Mouse (Mus musculus) embryonic facial prominence, embryonic 10.5 days (tissue): Measurements from ENCODE around the gene Pdk2. TPM values are rescaled to one million over a fixed set of nuclear protein-coding genes. Genes with fewer than 3 reads are reported as not detected.

Source experiments
- DNase-seq: peaks from one replicate; pipeline ENCODE4 v3.0.0-alpha.2; 2017; ENCODE audit warnings: low spot score
- H3K27ac ChIP-seq: fragments of 300-500 bp; sonication (generic); replicated peaks from 2 replicates; pipeline ENCODE4 v1.5.1; 2016; ENCODE audit warnings: mild to moderate bottlenecking
- H3K27me3 ChIP-seq: fragments of 300-500 bp; sonication (generic); replicated peaks from 2 replicates; pipeline ENCODE4 v1.6.1; 2016; ENCODE audit warnings: low read depth, mild to moderate bottlenecking; ENCODE audit not compliant: poor library complexity, severe bottlenecking
- H3K36me3 ChIP-seq: fragments of 300-500 bp; sonication (generic); replicated peaks from 2 replicates; pipeline ENCODE4 v1.6.1; 2016; ENCODE audit warnings: mild to moderate bottlenecking, moderate library complexity
- H3K4me1 ChIP-seq: fragments of 300-500 bp; sonication (generic); 2 replicates; pipeline ENCODE4 v1.6.1; 2016
- H3K4me3 ChIP-seq: fragments of 300-500 bp; sonication (generic); 2 replicates; pipeline ENCODE4 v1.5.1; 2016; ENCODE audit warnings: mild to moderate bottlenecking, moderate library complexity
- H3K9me3 ChIP-seq: fragments of 300-500 bp; sonication (generic); 2 replicates; pipeline ENCODE4 v1.6.1; 2016; ENCODE audit warnings: mild to moderate bottlenecking
- WGBS: fragments of 180-500 bp; shearing (Covaris S2); methylation state at CpG from one replicate; pipeline ENCODE4 v1.1.7; 2016; 5-methylcytosine and 5-hydroxymethylcytosine counted together
- polyA plus RNA-seq: library from polyadenylated mRNA; unstranded; fragments of >200 nt; fragmentation: Nextera tagmentation; extraction: Ambion mirVana; gene quantifications from 2 replicates; pipeline ENCODE4 v1.2.1, GENCODE M21; 2016

Pdk2 gene
- polyA plus RNA-seq, 1 experiment from 2014 or later: 16.0 TPM

- DNase-seq: no peak
- H3K4me3 ChIP-seq: peak overlapping the region; percentile 87
- peaks cover 64% of the 10 kb centered on the region for H3K36me3 ChIP-seq
- no peaks in the 10 kb centered on the region for H3K9me3 ChIP-seq
- H3K27ac ChIP-seq: peak overlapping the region; percentile 16; the same call in 1 of the 2 replicates
- H3K27me3 ChIP-seq: no peaks in the 10 kb centered on the region
- H3K4me1 ChIP-seq: peaks cover 76% of the 10 kb centered on the region
- WGBS: 88% methylated on average over 11 of the region's 11 CpGs
Measured at GRCm38 (mm10) chr11:94994947-94995772, 46.0 kb downstream of the Pdk2 start.

GRCm38 (mm10) chr11:94994208-94994814 is 46.8 kb downstream of the Pdk2 start:
- Histone ChIP-seq H3K36me3 (peaks cover 55% of the 10 kb centered on the region), H3K4me1 (peaks cover 77% of the 10 kb centered on the region)
- DNase-seq: no peak

GRCm38 (mm10) chr11:94992754-94993606 is 48.2 kb downstream of the Pdk2 start:
- H3K27ac ChIP-seq: peak overlapping the region; percentile 96
- peak; percentile 52 for DNase-seq

More at GRCm38 (mm10) chr11:94994208-94994814, 46.8 kb downstream of the Pdk2 start:
- WGBS: 60% methylated on average over 10 of the region's 10 CpGs
- Histone ChIP-seq H3K4me3 (peak overlapping the region; percentile 87), H3K27ac (peak overlapping the region; percentile 57), H3K9me3 (no peaks in the 10 kb centered on the region), H3K27me3 (no peaks in the 10 kb centered on the region)

GRCm38 (mm10) chr11:94992480-94992753 is 48.7 kb downstream of the Pdk2 start:
- no peaks in the 10 kb centered on the region for H3K9me3 ChIP-seq
- peak overlapping the region; percentile 87 for H3K4me3 ChIP-seq
- peak overlapping the region; percentile 96 for H3K27ac ChIP-seq
- H3K36me3 ChIP-seq: peaks cover 36% of the 10 kb centered on the region
- no peaks in the 10 kb centered on the region for H3K27me3 ChIP-seq
- peaks cover 86% of the 10 kb centered on the region for H3K4me1 ChIP-seq
- WGBS: 1% methylated on average over 20 of the region's 20 CpGs
- DNase-seq: no peak

More at GRCm38 (mm10) chr11:94992754-94993606, 48.2 kb downstream of the Pdk2 start:
- Histone ChIP-seq H3K27me3 (no peaks in the 10 kb centered on the region), H3K4me1 (peaks cover 83% of the 10 kb centered on the region), H3K36me3 (peaks cover 42% of the 10 kb centered on the region), H3K4me3 (peak overlapping the region; percentile 87), H3K9me3 (no peaks in the 10 kb centered on the region)
- 4% methylated on average over 22 of the region's 22 CpGs for WGBS

GRCm38 (mm10) chr11:94991641-94992479 is 49.3 kb downstream of the Pdk2 start:
- Histone ChIP-seq H3K27me3 (no peaks in the 10 kb centered on the region), H3K27ac (peak overlapping the region; percentile 96), H3K36me3 (peaks cover 31% of the 10 kb centered on the region), H3K4me1 (peaks cover 92% of the 10 kb centered on the region), H3K9me3 (no peaks in the 10 kb centered on the region), H3K4me3 (peak overlapping the region; percentile 87)
- peak; percentile 71 for DNase-seq
- under 1% methylated on average over 99 of the region's 99 CpGs for WGBS

GRCm38 (mm10) chr11:94990749-94991577 is 50.2 kb downstream of the Pdk2 start, which contains the start of gene Ppp1r9b:
Ppp1r9b (plus strand) TSS chr11:94991035.
- peak; percentile 96 for DNase-seq
- Histone ChIP-seq H3K4me1 (peaks cover 92% of the 10 kb centered on the region), H3K9me3 (no peaks in the 10 kb centered on the region), H3K4me3 (peak within 1 kb of the TSS; percentile 87), H3K36me3 (peaks cover 22% of the 10 kb centered on the region), H3K27me3 (no peaks in the 10 kb centered on the region), H3K27ac (peak within 1 kb of the TSS; percentile 96)
- under 1% methylated on average over 63 of the region's 69 CpGs for whole genome bisulfite sequencing

- 41% methylated on average over 6 of the region's 6 CpGs for WGBS
Measured at GRCm38 (mm10) chr11:94990102-94990748, 50.9 kb downstream of the Pdk2 start.

GRCm38 (mm10) chr11:94989562-94990017 is 51.6 kb downstream of the Pdk2 start:
- H3K36me3 ChIP-seq: peaks cover 9% of the 10 kb centered on the region
- H3K27ac ChIP-seq: peak overlapping the region; percentile 96
- peaks cover 91% of the 10 kb centered on the region for H3K4me1 ChIP-seq
- peak overlapping the region; percentile 87 for H3K4me3 ChIP-seq
- no peaks in the 10 kb centered on the region for H3K9me3 ChIP-seq
- WGBS: under 1% methylated on average over 12 of the region's 12 CpGs
- H3K27me3 ChIP-seq: no peaks in the 10 kb centered on the region
- DNase-seq: peak; percentile 93

More at GRCm38 (mm10) chr11:94990102-94990748, 50.9 kb downstream of the Pdk2 start:
- no peaks in the 10 kb centered on the region for H3K27me3 ChIP-seq
- no peak for DNase-seq
- peak overlapping the region; percentile 87 for H3K4me3 ChIP-seq
- peaks cover 91% of the 10 kb centered on the region for H3K4me1 ChIP-seq
- H3K36me3 ChIP-seq: peaks cover 15% of the 10 kb centered on the region
- peak overlapping the region; percentile 96 for H3K27ac ChIP-seq
- no peaks in the 10 kb centered on the region for H3K9me3 ChIP-seq

- H3K27ac ChIP-seq: peak overlapping the region; percentile 96
- H3K36me3 ChIP-seq: 0 out of 2 replicates have a peak, but pooled peaks cover 3% of the 10 kb centered on the region
- H3K27me3 ChIP-seq: no peaks in the 10 kb centered on the region
- H3K9me3 ChIP-seq: no peaks in the 10 kb centered on the region
- H3K4me3 ChIP-seq: peak overlapping the region; percentile 87
- peaks cover 85% of the 10 kb centered on the region for H3K4me1 ChIP-seq
- no peak for DNase-seq
- WGBS: 19% methylated on average over 10 of the region's 10 CpGs
Measured at GRCm38 (mm10) chr11:94988780-94989561, 52.2 kb downstream of the Pdk2 start.

- Histone ChIP-seq H3K36me3 (no peaks in the 10 kb centered on the region), H3K27me3 (no peaks in the 10 kb centered on the region), H3K9me3 (no peaks in the 10 kb centered on the region), H3K4me3 (no peak overlapping the region), H3K4me1 (peaks cover 74% of the 10 kb centered on the region), H3K27ac (peak overlapping the region; percentile 75)
- 77% methylated on average over 8 of the region's 8 CpGs for WGBS
- no peak for DNase-seq
Measured at GRCm38 (mm10) chr11:94987851-94988250, 53.3 kb downstream of the Pdk2 start.
